Mouse (Mus musculus): ENCODE measurements at regions not wholly inside any gene's neighbourhood (a gene's known extent, or its start where the extent isn't known, plus 50 kb on each side); places are given as distances from the start of the nearest gene placed in this dataset.

DNA sequence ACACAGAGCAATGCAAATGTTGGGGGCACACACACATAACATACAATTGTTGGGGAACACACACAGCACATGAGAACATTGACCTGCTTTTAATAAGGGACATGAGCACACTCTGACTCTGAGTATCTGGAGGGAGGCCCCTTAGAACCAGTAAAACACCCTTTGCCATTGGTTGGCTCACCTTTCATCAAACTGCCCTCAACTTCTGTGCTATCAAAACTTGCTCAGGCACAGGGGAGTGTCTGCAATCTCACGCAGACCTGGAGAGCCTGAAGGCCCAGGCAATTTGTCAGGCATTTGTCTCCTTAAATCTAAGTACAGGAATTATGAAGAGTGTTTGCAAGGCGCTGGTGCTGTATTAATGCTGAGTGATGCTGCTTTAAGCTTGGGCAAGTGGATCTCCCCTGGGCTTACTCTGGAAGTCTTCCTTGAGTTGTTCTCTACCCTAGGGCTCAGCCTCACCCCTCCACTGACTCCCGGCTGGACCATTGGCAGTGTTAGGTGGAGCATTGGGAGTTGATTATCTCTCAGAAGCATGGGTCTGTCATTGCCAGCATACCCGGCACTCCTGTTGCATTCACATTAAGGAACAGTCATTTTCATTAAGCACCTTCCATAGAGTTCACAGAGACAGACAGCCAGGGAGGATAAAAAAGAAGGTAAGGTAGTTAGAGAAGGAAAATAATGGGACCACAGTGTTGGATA, 235.7 kb upstream of the Runx1 start:
- DNase-seq (ENCODE audit: low spot score) (no peak), ATAC-seq (no peak)
- Histone ChIP-seq H3K4me3 (ENCODE audit: low read depth, low read length) (no peak overlapping the region), H3K27ac (ENCODE audit: low read length) (no peak overlapping the region), H3K36me3 (ENCODE audit: insufficient read depth, low read length) (no peaks in the 10 kb centered on the region), H3K27me3 (replicated peaks; ENCODE audit: insufficient read depth, low read length) (no peaks in the 10 kb centered on the region), H3K4me2 (replicated peaks; ENCODE audit: low read depth, low read length) (no peak overlapping the region), H3K9me3 (ENCODE audit: low read length) (no peaks in the 10 kb centered on the region), H3K4me1 (ENCODE audit: insufficient read depth, low read depth, low read length) (no peaks in the 10 kb centered on the region), H3K9ac (replicated peaks; ENCODE audit: low read depth) (no peak overlapping the region)
- TF ChIP-seq CTCF (IDR thresholded peaks at IDR 0.05) = no peak
- no peak for TF ChIP-seq EP300 (IDR thresholded peaks at IDR 0.05)
- WGBS = 70% methylated on average over 4 of the region's 4 CpGs

DNA sequence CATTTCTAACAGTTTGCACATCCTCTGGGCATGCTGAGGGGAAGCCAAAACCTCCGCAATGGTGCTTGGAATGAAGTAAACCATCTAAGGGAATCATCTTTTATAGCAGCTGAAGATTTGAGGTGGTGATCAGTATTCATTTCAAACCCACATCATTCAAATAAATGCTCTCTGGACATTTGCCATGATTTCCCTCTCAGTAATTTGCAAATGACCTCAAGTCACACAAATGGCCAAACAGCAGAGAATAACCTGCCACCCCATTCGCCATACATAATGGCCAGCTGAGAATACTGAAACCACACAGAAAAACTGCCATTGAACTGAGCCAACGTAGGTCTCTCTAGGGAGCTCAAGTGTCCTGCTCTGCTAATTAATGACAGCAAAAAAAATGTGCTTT, 230.3 kb upstream of the Runx1 start:
- DNase-seq (ENCODE audit: low spot score) (no peak), ATAC-seq (no peak)
- H3K27me3 ChIP-seq (replicated peaks; ENCODE audit: insufficient read depth, low read length) = no peaks in the 10 kb centered on the region
- no peaks in the 10 kb centered on the region for H3K36me3 ChIP-seq (ENCODE audit: insufficient read depth, low read length)
- no peak overlapping the region for H3K27ac ChIP-seq (ENCODE audit: low read length)
- 63% methylated on average over 3 of the region's 3 CpGs for WGBS
- TF ChIP-seq CTCF (IDR thresholded peaks at IDR 0.05) (no peak), EP300 (IDR thresholded peaks at IDR 0.05) (no peak)
- H3K4me2 ChIP-seq (replicated peaks; ENCODE audit: low read depth, low read length) = no peak overlapping the region
- no peaks in the 10 kb centered on the region for H3K4me1 ChIP-seq (ENCODE audit: insufficient read depth, low read depth, low read length)
- H3K4me3 ChIP-seq (ENCODE audit: low read depth, low read length) = no peak overlapping the region
- H3K9me3 ChIP-seq (ENCODE audit: low read length) = no peaks in the 10 kb centered on the region
- no peak overlapping the region for H3K9ac ChIP-seq (replicated peaks; ENCODE audit: low read depth)

- no peaks in the 10 kb centered on the region for H3K36me3 ChIP-seq (ENCODE audit: insufficient read depth, low read length)
- no peaks in the 10 kb centered on the region for H3K9me3 ChIP-seq (ENCODE audit: low read length)
- 76% methylated on average over 4 of the region's 4 CpGs for WGBS
- H3K4me1 ChIP-seq (ENCODE audit: insufficient read depth, low read depth, low read length) = no peaks in the 10 kb centered on the region
- no peaks in the 10 kb centered on the region for H3K27me3 ChIP-seq (replicated peaks; ENCODE audit: insufficient read depth, low read length)
- H3K27ac ChIP-seq (ENCODE audit: low read length) = no peak overlapping the region
- no peak for ATAC-seq
- H3K4me3 ChIP-seq (ENCODE audit: low read depth, low read length) = no peak overlapping the region
- TF ChIP-seq CTCF (IDR thresholded peaks at IDR 0.05) (no peak), EP300 (IDR thresholded peaks at IDR 0.05) (no peak)
- no peak overlapping the region for H3K4me2 ChIP-seq (replicated peaks; ENCODE audit: low read depth, low read length)
- no peak overlapping the region for H3K9ac ChIP-seq (replicated peaks; ENCODE audit: low read depth)
- no peak for DNase-seq (ENCODE audit: low spot score)
Observed at GRCm38 (mm10) chr16:93055545-93055944, 229.6 kb upstream of the Runx1 start.

- Histone ChIP-seq H3K4me2 (replicated peaks; ENCODE audit: low read depth, low read length) (no peak overlapping the region), H3K36me3 (ENCODE audit: insufficient read depth, low read length) (no peaks in the 10 kb centered on the region), H3K4me3 (ENCODE audit: low read depth, low read length) (no peak overlapping the region), H3K27ac (ENCODE audit: low read length) (no peak overlapping the region), H3K4me1 (ENCODE audit: insufficient read depth, low read depth, low read length) (no peaks in the 10 kb centered on the region), H3K9ac (replicated peaks; ENCODE audit: low read depth) (no peak overlapping the region), H3K9me3 (ENCODE audit: low read length) (no peaks in the 10 kb centered on the region), H3K27me3 (replicated peaks; ENCODE audit: insufficient read depth, low read length) (no peaks in the 10 kb centered on the region)
- 75% methylated on average over 6 of the region's 6 CpGs for WGBS
- ATAC-seq (no peak), DNase-seq (ENCODE audit: low spot score) (no peak)
- TF ChIP-seq EP300 (IDR thresholded peaks at IDR 0.05) (no peak), CTCF (IDR thresholded peaks at IDR 0.05) (no peak)
Observed at GRCm38 (mm10) chr16:93051233-93051632, 225.3 kb upstream of the Runx1 start.

DNA sequence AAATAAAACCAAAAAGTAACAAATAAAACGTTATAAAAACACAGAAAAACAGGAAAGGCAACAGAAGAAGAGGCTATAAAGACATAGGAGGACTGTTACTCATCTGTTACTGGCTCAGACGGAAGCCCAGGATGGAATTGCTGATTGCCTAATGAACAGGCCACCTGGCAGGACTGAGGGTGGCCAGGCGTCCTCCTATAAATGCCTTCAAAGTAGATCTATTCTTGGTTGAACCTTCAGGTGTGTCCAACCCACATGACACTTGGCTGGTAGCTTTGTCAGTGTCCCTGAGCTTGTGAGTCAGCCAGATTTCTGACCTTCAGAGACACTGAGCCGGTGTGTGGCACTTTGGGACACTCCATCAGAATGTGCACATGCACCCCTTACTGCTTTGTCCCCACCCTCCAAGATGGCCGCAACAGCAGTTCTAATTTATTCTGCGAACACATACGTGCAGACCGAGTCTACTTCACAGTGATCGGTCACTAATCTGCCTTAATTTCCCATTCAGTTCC, 222.5 kb upstream of the Runx1 start:
- no peak overlapping the region for H3K27ac ChIP-seq (ENCODE audit: low read length)
- H3K9ac ChIP-seq (replicated peaks; ENCODE audit: low read depth) = no peak overlapping the region
- H3K36me3 ChIP-seq (ENCODE audit: insufficient read depth, low read length) = no peaks in the 10 kb centered on the region
- H3K27me3 ChIP-seq (replicated peaks; ENCODE audit: insufficient read depth, low read length) = no peaks in the 10 kb centered on the region
- ATAC-seq (no peak), DNase-seq (ENCODE audit: low spot score) (no peak)
- no peaks in the 10 kb centered on the region for H3K9me3 ChIP-seq (ENCODE audit: low read length)
- TF ChIP-seq CTCF (IDR thresholded peaks at IDR 0.05) (no peak), EP300 (IDR thresholded peaks at IDR 0.05) (no peak)
- 85% methylated on average over 9 of the region's 9 CpGs for WGBS
- H3K4me2 ChIP-seq (replicated peaks; ENCODE audit: low read depth, low read length) = no peak overlapping the region
- no peaks in the 10 kb centered on the region for H3K4me1 ChIP-seq (ENCODE audit: insufficient read depth, low read depth, low read length)
- no peak overlapping the region for H3K4me3 ChIP-seq (ENCODE audit: low read depth, low read length)

DNA sequence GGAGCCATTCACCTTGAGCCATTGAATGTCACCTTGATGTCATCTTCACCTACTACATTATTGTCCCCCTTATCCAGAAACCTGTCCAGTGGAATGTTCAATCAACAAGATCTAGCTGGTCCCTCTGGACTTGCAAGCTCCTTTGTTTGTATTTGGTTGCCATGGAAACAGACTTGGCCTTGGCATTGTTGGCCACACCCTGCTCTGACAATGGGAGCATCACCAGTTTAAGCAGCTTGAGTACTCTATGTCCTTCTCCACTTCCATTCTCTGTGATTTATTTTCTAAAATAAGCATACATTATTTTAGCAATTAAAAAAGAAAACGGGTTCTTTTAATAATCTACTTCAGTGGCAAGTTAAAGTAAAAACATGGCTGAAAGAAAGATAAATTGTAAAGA, 221.6 kb upstream of the Runx1 start:
- WGBS = 83% methylated on average over 1 of the region's 1 CpGs
- Histone ChIP-seq H3K27me3 (replicated peaks; ENCODE audit: insufficient read depth, low read length) (no peaks in the 10 kb centered on the region), H3K9me3 (ENCODE audit: low read length) (no peaks in the 10 kb centered on the region), H3K4me3 (ENCODE audit: low read depth, low read length) (no peak overlapping the region), H3K9ac (replicated peaks; ENCODE audit: low read depth) (no peak overlapping the region), H3K4me1 (ENCODE audit: insufficient read depth, low read depth, low read length) (0 out of 2 replicates have a peak, but pooled peaks cover 2% of the 10 kb centered on the region), H3K27ac (ENCODE audit: low read length) (no peak overlapping the region), H3K36me3 (ENCODE audit: insufficient read depth, low read length) (no peaks in the 10 kb centered on the region), H3K4me2 (replicated peaks; ENCODE audit: low read depth, low read length) (no peak overlapping the region)
- DNase-seq (ENCODE audit: low spot score) (peak; percentile 32), ATAC-seq (no peak)
- TF ChIP-seq CTCF (IDR thresholded peaks at IDR 0.05) (no peak), EP300 (IDR thresholded peaks at IDR 0.05) (no peak)

Data from lung, postnatal 0 days (tissue).